Mouse (Mus musculus) forebrain, postnatal 0 days (tissue): ENCODE results near the gene 6030498E09Rik. TPM values are rescaled to one million over a fixed set of nuclear protein-coding genes. Genes with fewer than 3 reads are reported as not detected.

Experiments
- ATAC-seq: fragments of 200-750 bp; cut with Nextera tagmentation; 2 replicates; pipeline ENCODE4 v1.8.0; 2017; ENCODE audit warnings: mild to moderate bottlenecking, moderate library complexity
- DNase-seq: peaks from one replicate; pipeline ENCODE4 v3.0.0-alpha.2; 2015
- H3K27ac ChIP-seq: fragments of 300-500 bp; sonication (generic); 2 replicates; pipeline ENCODE4 v1.5.1; 2014; ENCODE audit warnings: low read depth, mild to moderate bottlenecking, antibody characterized with exemption, low read length, moderate library complexity, mixed read lengths
- H3K27me3 ChIP-seq: fragments of 300-500 bp; sonication (generic); 2 replicates; pipeline ENCODE4 v1.6.1; 2014; ENCODE audit warnings: mild to moderate bottlenecking, low read length, mixed read lengths; ENCODE audit not compliant: insufficient read depth
- H3K36me3 ChIP-seq: fragments of 300-500 bp; sonication (generic); 2 replicates; pipeline ENCODE4 v1.6.1; 2014; ENCODE audit warnings: mild to moderate bottlenecking, moderate library complexity; ENCODE audit not compliant: insufficient read depth
- H3K4me1 ChIP-seq: fragments of 300-500 bp; sonication (generic); 2 replicates; pipeline ENCODE4 v1.6.1; 2014; ENCODE audit warnings: antibody characterized with exemption; ENCODE audit not compliant: insufficient read depth
- H3K4me2 ChIP-seq: fragments of 300-500 bp; sonication (generic); 2 replicates; pipeline ENCODE4 v1.6.1; 2014; ENCODE audit warnings: low read depth, mild to moderate bottlenecking, moderate library complexity
- H3K4me3 ChIP-seq: fragments of 300-500 bp; sonication (generic); 2 replicates; pipeline ENCODE4 v1.5.1; 2014; ENCODE audit warnings: low read depth, low read length, mixed read lengths
- H3K9ac ChIP-seq: fragments of 300-500 bp; sonication (generic); 2 replicates; pipeline ENCODE4 v1.6.1; 2014; ENCODE audit warnings: mild to moderate bottlenecking
- H3K9me3 ChIP-seq: fragments of 300-500 bp; sonication (generic); 2 replicates; pipeline ENCODE4 v1.6.1; 2016; ENCODE audit warnings: low read length
- CTCF ChIP-seq: sonication (generic); IDR thresholded peaks from 2 replicates; pipeline ENCODE4 v1.5.1; 2016; ENCODE audit warnings: antibody characterized with exemption, control low read depth, low read depth
- WGBS: fragments of 180-500 bp; shearing (Covaris S2); extraction: QIAGEN DNeasy Blood & Tissue Kit; methylation state at CpG from one replicate; pipeline ENCODE4 v1.1.7; 2014; 5-methylcytosine and 5-hydroxymethylcytosine counted together
- polyA plus RNA-seq: library from polyadenylated mRNA; unstranded; fragments of >200 nt; fragmentation: Nextera tagmentation; extraction: Ambion mirVana; gene quantifications from 2 replicates; pipeline ENCODE4 v1.2.1, GENCODE M21; 2015
- total RNA-seq: library from RNA; depleted of rRNA; stranded (reverse); fragments of >200 nt; gene quantifications from 2 replicates; pipeline ENCODE4 v1.2.3, GENCODE M21; 2014; rRNA removed

Gene 6030498E09Rik
- total RNA-seq (0.24 TPM in 1 of 2 replicates, not detected in the other), polyA plus RNA-seq (0.22 TPM in 1 of 2 replicates, not detected in the other)

DNA sequence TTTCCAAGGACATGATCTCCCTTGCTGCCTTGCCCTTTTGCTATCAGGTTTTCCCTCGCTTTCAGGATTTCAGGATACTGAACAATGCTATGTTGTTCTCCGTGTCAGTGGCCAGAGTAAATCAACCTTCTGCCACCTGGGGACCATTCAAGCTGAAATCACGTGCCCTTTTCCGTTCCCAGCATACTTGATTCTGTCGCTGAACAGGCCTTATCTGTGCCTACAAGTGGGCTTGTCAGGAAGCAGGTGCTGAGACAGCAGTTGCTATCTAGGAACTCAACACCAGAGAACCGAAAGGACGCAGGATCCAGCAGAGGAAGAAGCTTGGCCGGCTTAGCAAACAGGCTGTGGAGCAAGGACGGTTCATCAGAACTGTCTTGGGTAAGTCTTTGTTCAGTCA lies at the start of gene 6030498E09Rik:
Gene 6030498E09Rik, plus strand, starts transcription at position 194 of the 400 bp plus-strand sequence.
- no peak within 1 kb of the TSS for H3K27ac ChIP-seq
- TF ChIP-seq CTCF: no peak
- no peak within 1 kb of the TSS for H3K4me3 ChIP-seq
- H3K27me3 ChIP-seq: no peaks in the 10 kb centered on the region
- no peak for ATAC-seq
- no peak within 1 kb of the TSS for H3K9ac ChIP-seq
- H3K9me3 ChIP-seq: no peaks in the 10 kb centered on the region
- no peak within 1 kb of the TSS for H3K4me2 ChIP-seq
- WGBS: 79% methylated on average over 9 of the region's 9 CpGs
- no peaks in the 10 kb centered on the region for H3K4me1 ChIP-seq
- no peak for DNase-seq
- no peaks in the 10 kb centered on the region for H3K36me3 ChIP-seq

GRCm38 (mm10) chrX:38730081-38730480 lies 42.4 kb upstream of the 6030498E09Rik start:
- no peaks in the 10 kb centered on the region for H3K36me3 ChIP-seq
- no peak overlapping the region for H3K27ac ChIP-seq
- ATAC-seq (no peak), DNase-seq (no peak)
- 30% methylated on average over 5 of the region's 5 CpGs for WGBS
- no peak overlapping the region for H3K9ac ChIP-seq
- no peaks in the 10 kb centered on the region for H3K27me3 ChIP-seq
- H3K4me2 ChIP-seq: no peak overlapping the region
- H3K4me1 ChIP-seq: no peaks in the 10 kb centered on the region
- TF ChIP-seq CTCF: no peak
- no peak overlapping the region for H3K4me3 ChIP-seq
- no peaks in the 10 kb centered on the region for H3K9me3 ChIP-seq

GRCm38 (mm10) chrX:38730639-38731038 lies 41.8 kb upstream of the 6030498E09Rik start:
- Histone ChIP-seq H3K4me1 (no peaks in the 10 kb centered on the region), H3K9ac (no peak overlapping the region), H3K27ac (no peak overlapping the region), H3K4me3 (no peak overlapping the region), H3K9me3 (no peaks in the 10 kb centered on the region), H3K27me3 (no peaks in the 10 kb centered on the region), H3K4me2 (no peak overlapping the region), H3K36me3 (no peaks in the 10 kb centered on the region)
- DNase-seq: no peak
- TF ChIP-seq CTCF: no peak
- WGBS: 33% methylated on average over 2 of the region's 2 CpGs
- ATAC-seq: no peak

- H3K27me3 ChIP-seq: no peaks in the 10 kb centered on the region
- H3K9ac ChIP-seq: no peak overlapping the region
- no peak for TF ChIP-seq CTCF
- H3K9me3 ChIP-seq: no peaks in the 10 kb centered on the region
- WGBS: 70% methylated on average over 5 of the region's 5 CpGs
- no peak overlapping the region for H3K4me2 ChIP-seq
- H3K4me3 ChIP-seq: no peak overlapping the region
- ATAC-seq (peak; percentile 47; the same call in 1 of the 2 replicates), DNase-seq (no peak)
- no peaks in the 10 kb centered on the region for H3K4me1 ChIP-seq
- H3K27ac ChIP-seq: no peak overlapping the region
- no peaks in the 10 kb centered on the region for H3K36me3 ChIP-seq
Observed at GRCm38 (mm10) chrX:38733683-38734082, 38.8 kb upstream of the 6030498E09Rik start.

GRCm38 (mm10) chrX:38734916-38735880 lies 37.3 kb upstream of the 6030498E09Rik start:
- peak; percentile 42 for DNase-seq
- H3K27ac ChIP-seq: no peak overlapping the region
- no peaks in the 10 kb centered on the region for H3K9me3 ChIP-seq
- peak; percentile 65 for ATAC-seq
- no peak for TF ChIP-seq CTCF
- no peaks in the 10 kb centered on the region for H3K4me1 ChIP-seq
- H3K4me3 ChIP-seq: no peak overlapping the region
- no peak overlapping the region for H3K9ac ChIP-seq
- 47% methylated on average over 13 of the region's 13 CpGs for WGBS
- H3K27me3 ChIP-seq: no peaks in the 10 kb centered on the region
- H3K4me2 ChIP-seq: no peak overlapping the region
- no peaks in the 10 kb centered on the region for H3K36me3 ChIP-seq

GRCm38 (mm10) chrX:38771453-38771852 lies 1.0 kb upstream of the 6030498E09Rik start:
- Histone ChIP-seq H3K9ac (no peak overlapping the region), H3K4me1 (no peaks in the 10 kb centered on the region), H3K4me2 (no peak overlapping the region), H3K36me3 (no peaks in the 10 kb centered on the region), H3K27ac (no peak overlapping the region), H3K27me3 (no peaks in the 10 kb centered on the region), H3K4me3 (no peak overlapping the region), H3K9me3 (no peaks in the 10 kb centered on the region)
- WGBS: 85% methylated on average over 2 of the region's 2 CpGs
- DNase-seq (peak; percentile 1), ATAC-seq (peak; percentile 62)
- TF ChIP-seq CTCF: no peak

DNA sequence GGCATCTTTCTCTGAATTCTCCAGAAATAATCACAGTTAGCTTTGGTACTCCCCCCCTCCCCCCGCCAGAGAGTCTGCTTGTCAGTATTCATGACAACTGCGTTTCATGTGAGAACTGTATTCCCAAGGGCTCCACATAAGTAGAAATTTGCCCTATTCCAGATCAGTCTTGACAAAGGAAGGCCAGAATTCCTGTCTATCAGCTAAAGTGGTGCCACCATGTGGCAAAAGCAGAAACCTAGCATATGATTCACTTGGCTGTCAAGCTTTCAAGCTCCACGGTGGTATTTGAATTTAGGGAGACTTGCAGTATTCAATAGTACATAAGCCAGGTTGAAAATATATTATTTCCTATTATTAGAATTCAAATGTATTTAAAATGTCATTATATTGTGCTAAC lies 585 bp upstream of the 6030498E09Rik start:
- Histone ChIP-seq H3K27ac (no peak overlapping the region), H3K4me1 (no peaks in the 10 kb centered on the region), H3K9me3 (no peaks in the 10 kb centered on the region), H3K36me3 (no peaks in the 10 kb centered on the region), H3K9ac (no peak overlapping the region), H3K4me2 (no peak overlapping the region), H3K27me3 (no peaks in the 10 kb centered on the region), H3K4me3 (no peak overlapping the region)
- TF ChIP-seq CTCF: peak; percentile 61
- 33% methylated on average over 3 of the region's 3 CpGs for WGBS
- peak; percentile 80 for ATAC-seq
- peak; percentile 50 for DNase-seq
